Mouse (Mus musculus) cerebellum, adult 2 months (tissue): ENCODE measurements around the gene Tspan2. TPM values are rescaled to one million over a fixed set of nuclear protein-coding genes. Genes with fewer than 3 reads are reported as not detected.

Source experiments
- DNase-seq, 2 experiments: peaks; one replicate each; pipeline ENCODE4 v3.0.0; 2021
- H3K27ac ChIP-seq: fragments of 200-500 bp; 2 replicates; pipeline ENCODE4 v1.5.1; 2012; ENCODE audit warnings: low read length, control low read depth, inconsistent platforms; ENCODE audit not compliant: insufficient read depth
- H3K27me3 ChIP-seq: fragments of 200-500 bp; 2 replicates; pipeline ENCODE4 v1.6.1; 2012; ENCODE audit warnings: inconsistent platforms, mild to moderate bottlenecking, low read length, moderate library complexity; ENCODE audit not compliant: control insufficient read depth, insufficient read depth
- H3K4me1 ChIP-seq: fragments of 200-500 bp; 2 replicates; pipeline ENCODE4 v1.6.1; 2011; ENCODE audit warnings: low read length; ENCODE audit not compliant: control insufficient read depth, insufficient read depth
- H3K4me3 ChIP-seq: fragments of 200-500 bp; replicated peaks from 2 replicates; pipeline ENCODE3; 2011; ENCODE audit warnings: mild to moderate bottlenecking, low read depth, low read length, control low read depth; ENCODE audit not compliant: insufficient read depth
- CTCF ChIP-seq: fragments of 200-500 bp; IDR thresholded peaks from 2 replicates; pipeline ENCODE4 v1.5.1; 2011; ENCODE audit warnings: low read depth, mild to moderate bottlenecking, control low read depth, low read length, moderate library complexity, borderline replicate concordance; ENCODE audit not compliant: insufficient read depth
- POLR2A ChIP-seq: fragments of 200-500 bp; IDR thresholded peaks from 2 replicates; pipeline ENCODE4 v1.6.1; 2011; ENCODE audit warnings: low read length, control low read depth, borderline replicate concordance; ENCODE audit not compliant: insufficient read depth
- WGBS: fragments of 180-500 bp; shearing (Covaris S2); methylation state at CpG from one replicate; pipeline ENCODE4 v1.1.7; 2018; 5-methylcytosine and 5-hydroxymethylcytosine counted together
- polyA plus RNA-seq: library from polyadenylated mRNA; depleted of rRNA; stranded (reverse); fragments of >200 nt; gene quantifications from 2 replicates; pipeline ENCODE4 v1.2.3, GENCODE M21; 2012

Gene Tspan2
- polyA plus RNA-seq, 1 experiment, result 110 TPM

DNA sequence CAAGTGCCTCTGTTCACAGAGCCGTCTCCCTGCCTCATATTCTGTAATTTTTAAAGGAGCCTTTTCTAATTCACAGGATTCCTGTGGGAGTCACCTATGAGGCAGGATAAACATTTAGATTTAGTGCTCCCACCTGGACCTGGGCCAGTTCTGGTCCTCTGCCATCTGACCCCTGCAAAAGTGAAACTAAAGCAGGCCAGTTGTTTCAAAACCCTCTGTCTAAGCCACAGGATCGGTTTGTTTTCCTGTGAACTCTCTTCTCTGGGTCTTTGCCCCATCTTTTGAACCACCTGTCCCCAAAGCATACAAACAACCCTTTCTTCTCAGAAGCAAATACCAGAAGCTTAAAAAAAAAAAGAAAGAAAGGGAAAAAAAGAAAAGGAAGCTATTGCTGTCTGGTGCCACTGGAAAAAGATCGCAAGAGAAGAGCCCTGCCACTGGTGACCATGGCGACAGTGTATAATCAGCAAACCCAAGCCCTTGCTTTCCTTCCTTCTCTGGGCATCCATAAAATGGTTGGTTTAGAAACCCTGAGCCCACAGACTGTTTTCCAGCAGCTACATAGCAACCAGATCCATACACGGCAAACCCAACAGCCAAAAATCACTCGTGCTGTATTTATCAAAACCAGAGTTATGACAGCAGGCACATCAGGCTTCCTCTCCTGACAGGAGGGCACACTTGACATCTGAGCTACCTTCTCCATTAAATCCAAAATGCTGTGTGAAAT, 10.3 kb upstream of the Tspan2 start:
- Histone ChIP-seq H3K27ac (no peak overlapping the region; the same call in 1 of the 2 replicates), H3K4me3 (no peak overlapping the region), H3K27me3 (no peaks in the 10 kb centered on the region), H3K4me1 (no peaks in the 10 kb centered on the region)
- DNase-seq, result no peak
- 61% methylated on average over 6 of the region's 6 CpGs for WGBS
- no peak for TF ChIP-seq POLR2A
- no peak for TF ChIP-seq CTCF

DNA sequence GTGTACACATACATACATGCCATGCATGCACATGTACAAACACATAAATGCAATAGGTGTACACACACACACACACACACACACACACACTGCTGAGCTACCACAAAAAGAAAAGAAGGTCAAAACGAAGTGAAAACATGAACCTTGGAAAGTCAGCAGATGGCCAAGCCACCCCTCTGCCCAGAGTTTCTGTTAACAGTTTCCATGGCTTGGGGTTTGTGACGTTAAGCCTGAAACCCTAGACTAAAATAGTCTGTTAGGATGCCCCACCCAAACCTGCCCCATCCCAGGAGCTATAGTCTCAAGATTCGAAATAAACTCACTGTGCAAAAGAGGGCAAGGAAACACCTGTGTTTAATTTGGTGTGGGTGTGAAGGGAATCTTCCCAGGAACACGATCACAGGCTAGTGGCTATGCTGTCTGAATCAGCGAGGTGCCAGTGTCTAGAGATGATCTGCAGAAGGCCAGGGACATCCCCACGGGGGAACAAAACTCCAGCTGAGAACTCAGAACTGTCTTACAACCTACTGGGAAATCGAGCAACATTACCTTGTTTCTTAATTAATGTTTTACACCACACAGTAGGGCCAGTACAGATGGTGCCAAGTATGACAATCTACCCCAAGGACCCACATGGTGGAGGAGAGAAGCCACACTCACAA, 9.4 kb upstream of the Tspan2 start:
- no peak for TF ChIP-seq POLR2A
- TF ChIP-seq CTCF, result no peak
- 74% methylated on average over 7 of the region's 7 CpGs for WGBS
- Histone ChIP-seq H3K27ac (no peak overlapping the region), H3K4me1 (no peaks in the 10 kb centered on the region), H3K27me3 (no peaks in the 10 kb centered on the region), H3K4me3 (no peak overlapping the region)
- no peak for DNase-seq

DNA sequence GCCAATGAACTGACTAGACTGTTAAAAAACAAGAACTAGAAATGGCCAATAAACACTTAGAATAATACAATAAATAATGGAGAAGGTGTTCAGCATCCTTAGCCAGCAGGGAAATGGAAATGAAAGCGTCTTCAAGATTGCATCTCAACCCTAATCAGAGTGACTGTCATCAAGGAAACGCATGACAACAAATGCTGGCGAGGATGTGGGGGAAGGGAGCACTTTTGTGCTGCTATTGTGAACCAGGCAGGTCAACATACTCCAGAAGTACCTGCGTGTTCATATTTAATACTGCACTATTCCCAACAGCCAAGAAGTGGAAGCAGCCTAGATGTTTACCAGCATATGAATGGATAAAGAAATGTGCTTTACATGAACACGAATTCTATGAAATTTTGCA, 4.9 kb upstream of the Tspan2 start:
- Histone ChIP-seq H3K4me3 (no peak overlapping the region), H3K27me3 (no peaks in the 10 kb centered on the region), H3K27ac (no peak overlapping the region), H3K4me1 (no peaks in the 10 kb centered on the region; the same call in 1 of the 2 replicates)
- 76% methylated on average over 5 of the region's 5 CpGs for WGBS
- TF ChIP-seq CTCF (no peak), POLR2A (no peak)
- DNase-seq, result no peak

DNA sequence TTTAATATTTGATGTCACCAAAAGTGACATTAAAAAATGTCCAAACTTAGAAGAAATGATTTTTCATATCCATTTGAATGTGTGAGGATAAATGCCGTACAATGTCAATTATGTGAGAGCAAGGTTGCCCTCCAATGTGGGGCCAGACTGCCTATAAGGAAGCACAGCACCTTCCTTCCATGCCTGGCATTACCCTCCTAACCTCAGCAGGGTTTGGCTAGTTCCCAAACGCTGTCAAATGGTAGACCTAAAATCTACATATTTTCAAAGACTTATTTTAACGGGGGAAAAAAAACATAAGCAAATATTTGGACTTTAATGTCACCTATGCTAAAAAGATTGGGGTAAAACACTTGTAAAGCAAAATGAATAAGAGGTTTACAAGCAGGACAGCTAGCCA, 3.2 kb upstream of the Tspan2 start:
- DNase-seq, result no peak
- no peaks in the 10 kb centered on the region for H3K27me3 ChIP-seq
- no peak overlapping the region for H3K4me3 ChIP-seq
- WGBS, result 51% methylated on average over 3 of the region's 3 CpGs
- TF ChIP-seq POLR2A (no peak), CTCF (no peak)
- H3K27ac ChIP-seq, result no peak overlapping the region
- H3K4me1 ChIP-seq, result no peaks in the 10 kb centered on the region; the same call in 1 of the 2 replicates

DNA sequence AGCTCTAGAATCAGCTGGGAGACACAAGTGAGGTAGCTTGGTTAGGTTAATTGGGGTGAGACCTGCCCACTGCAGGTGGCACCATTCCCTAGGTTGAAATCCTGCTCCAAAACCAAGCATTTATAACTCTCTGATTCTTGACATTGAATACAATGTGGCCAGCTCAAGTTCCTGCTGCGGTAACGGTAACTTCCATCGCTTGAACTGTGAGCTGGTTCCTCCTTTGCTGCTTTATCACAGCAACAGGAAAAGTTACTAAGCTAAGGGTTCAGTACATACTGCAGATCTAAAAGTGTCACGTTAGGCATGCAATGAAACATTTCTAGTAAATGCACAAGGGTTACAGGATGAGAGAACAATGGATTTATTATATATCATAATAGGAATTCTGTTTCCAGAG, 1.7 kb upstream of the Tspan2 start:
- H3K4me1 ChIP-seq, result peaks cover 7% of the 10 kb centered on the region
- 96% methylated on average over 4 of the region's 4 CpGs for WGBS

DNA sequence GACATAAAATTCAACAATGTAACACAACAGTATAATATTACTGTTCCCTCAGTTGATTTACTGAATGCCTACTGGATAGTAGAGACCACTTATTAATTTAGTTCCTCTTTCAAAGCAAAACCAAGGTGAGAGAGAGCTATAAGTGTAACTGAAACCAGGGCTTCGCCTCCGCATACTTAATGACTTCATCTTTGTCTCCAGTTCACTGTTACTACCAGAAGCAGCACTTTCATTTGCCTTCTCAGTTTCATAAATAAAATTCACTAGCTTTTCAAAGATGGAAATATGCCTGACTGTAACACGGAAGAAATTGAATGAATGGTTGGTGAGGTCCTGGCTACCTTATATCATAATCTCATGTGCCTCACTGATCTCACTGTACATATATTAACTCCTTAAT, 1.3 kb upstream of the Tspan2 start:
- WGBS, result 96% methylated on average over 3 of the region's 3 CpGs
- Histone ChIP-seq H3K4me3 (no peak overlapping the region), H3K27me3 (no peaks in the 10 kb centered on the region), H3K27ac (no peak overlapping the region), H3K4me1 (peaks cover 7% of the 10 kb centered on the region)
- TF ChIP-seq POLR2A (no peak), CTCF (no peak)
- no peak for DNase-seq

More for the DNA sequence above, 1.7 kb upstream of the Tspan2 start:
- no peak for DNase-seq
- Histone ChIP-seq H3K27ac (no peak overlapping the region), H3K4me3 (no peak overlapping the region), H3K27me3 (no peaks in the 10 kb centered on the region)
- no peak for TF ChIP-seq CTCF
- TF ChIP-seq POLR2A, result no peak

DNA sequence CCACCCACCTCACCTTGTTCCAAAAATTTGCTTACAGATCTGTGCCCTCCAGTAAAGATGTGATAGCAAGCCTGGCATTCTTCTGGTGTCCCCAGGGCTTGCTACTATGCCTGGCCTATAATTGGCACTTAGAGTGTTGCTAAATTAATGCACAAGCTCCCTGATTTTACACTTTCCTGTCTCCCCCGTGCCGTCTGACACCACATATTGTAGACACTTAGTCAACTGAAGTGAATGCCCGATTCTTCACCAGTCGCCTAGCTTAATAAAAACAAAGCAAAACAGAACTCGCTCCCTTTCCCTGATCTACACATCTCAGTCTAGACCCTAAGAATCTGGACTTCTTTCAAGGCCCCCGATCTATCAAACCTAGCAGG, 405 bp upstream of the Tspan2 start:
- no peak for DNase-seq
- WGBS, result 61% methylated on average over 6 of the region's 6 CpGs
- TF ChIP-seq CTCF (no peak), POLR2A (no peak)

DNA sequence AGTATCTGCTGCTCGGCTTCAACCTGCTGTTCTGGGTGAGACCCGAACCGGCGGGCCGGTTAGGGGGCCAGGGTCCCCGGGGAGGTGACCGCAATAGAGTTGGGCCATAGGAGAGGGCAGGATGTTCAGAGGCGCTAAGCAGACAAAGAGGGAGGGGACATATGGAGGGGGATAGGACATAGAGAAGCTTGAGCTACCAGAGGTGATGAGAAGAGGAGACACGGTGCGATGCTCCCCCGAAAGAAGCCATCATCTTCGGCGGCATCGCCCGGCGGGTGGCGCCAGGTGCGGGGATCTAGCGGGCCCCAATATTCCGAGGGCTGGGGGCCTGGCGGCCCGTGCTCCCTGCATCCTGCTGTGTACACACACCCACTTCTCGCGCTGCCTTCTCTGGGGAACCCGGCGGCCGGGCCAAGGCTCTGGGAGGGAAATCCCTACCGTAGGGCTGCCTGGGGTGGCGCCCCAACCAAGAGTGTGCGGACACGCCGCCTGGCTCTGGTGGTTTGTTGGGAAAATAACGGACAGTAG, 766 bp downstream of the Tspan2 start:
- TF ChIP-seq POLR2A, result no peak
- no peak for TF ChIP-seq CTCF
- peaks cover 7% of the 10 kb centered on the region for H3K4me1 ChIP-seq
- peak overlapping the region; percentile 46 for H3K4me3 ChIP-seq
- H3K27ac ChIP-seq, result no peak overlapping the region
- peak in 1 of 2 experiments; percentile 37 for DNase-seq
- WGBS, result 3% methylated on average over 33 of the region's 33 CpGs
- H3K27me3 ChIP-seq, result no peaks in the 10 kb centered on the region

More for the DNA sequence above, 405 bp upstream of the Tspan2 start:
- no peak overlapping the region for H3K27ac ChIP-seq
- peak overlapping the region; percentile 73 for H3K4me3 ChIP-seq
- H3K27me3 ChIP-seq, result no peaks in the 10 kb centered on the region
- H3K4me1 ChIP-seq, result peaks cover 7% of the 10 kb centered on the region
